Mouse (Mus musculus) midbrain, embryonic 11.5 days (tissue): ENCODE measurements around the gene Scml4. TPM values are rescaled to one million over a fixed set of nuclear protein-coding genes. Genes with fewer than 3 reads are reported as not detected.

Experiments
- ATAC-seq: fragments of 200-750 bp; cut with Nextera tagmentation; 2 replicates; pipeline ENCODE4 v1.8.0; 2017; ENCODE audit warnings: moderate TSS enrichment, moderate library complexity; ENCODE audit not compliant: low FRiP score
- DNase-seq: peaks from one replicate; pipeline ENCODE4 v3.0.0; 2015; ENCODE audit warnings: low spot score; ENCODE audit errors: missing footprints
- H3K27ac ChIP-seq: fragments of 300-500 bp; sonication (generic); 2 replicates; pipeline ENCODE4 v1.5.1; 2014; ENCODE audit warnings: low read depth, low read length
- H3K27me3 ChIP-seq: fragments of 300-500 bp; sonication (generic); 2 replicates; pipeline ENCODE4 v1.6.1; 2014; ENCODE audit warnings: mild to moderate bottlenecking, low read length, moderate library complexity, mixed read lengths; ENCODE audit not compliant: control insufficient read depth, insufficient read depth
- H3K36me3 ChIP-seq: fragments of 300-500 bp; sonication (generic); 2 replicates; pipeline ENCODE4 v1.6.1; 2014; ENCODE audit warnings: mild to moderate bottlenecking, low read length, moderate library complexity, mixed read lengths; ENCODE audit not compliant: control insufficient read depth, insufficient read depth
- H3K4me1 ChIP-seq: fragments of 300-500 bp; sonication (generic); 2 replicates; pipeline ENCODE4 v1.6.1; 2014; ENCODE audit warnings: low read length; ENCODE audit not compliant: control insufficient read depth, insufficient read depth
- H3K4me2 ChIP-seq: fragments of 300-500 bp; sonication (generic); 2 replicates; pipeline ENCODE4 v1.6.1; 2014; ENCODE audit warnings: mild to moderate bottlenecking, moderate library complexity
- H3K4me3 ChIP-seq: fragments of 300-500 bp; sonication (generic); 2 replicates; pipeline ENCODE4 v1.5.1; 2014; ENCODE audit warnings: low read depth, low read length
- H3K9ac ChIP-seq: fragments of 300-500 bp; sonication (generic); 2 replicates; pipeline ENCODE4 v1.6.1; 2014; ENCODE audit warnings: low read length
- H3K9me3 ChIP-seq: fragments of 300-500 bp; sonication (generic); 2 replicates; pipeline ENCODE4 v1.6.1; 2016; ENCODE audit warnings: low read length; ENCODE audit not compliant: control insufficient read depth
- WGBS: fragments of 180-500 bp; shearing (Covaris S2); extraction: QIAGEN DNeasy Blood & Tissue Kit; methylation state at CpG from one replicate; pipeline ENCODE4 v1.1.7; 2014; 5-methylcytosine and 5-hydroxymethylcytosine counted together
- polyA plus RNA-seq: library from polyadenylated mRNA; unstranded; fragments of >200 nt; fragmentation: Nextera tagmentation; extraction: Ambion mirVana; gene quantifications from 2 replicates; pipeline ENCODE4 v1.2.1, GENCODE M21; 2014

The Scml4 gene
- polyA plus RNA-seq, 1 experiment from 2014 or later: 1.1 TPM

GRCm38 (mm10) chr10:43006534-43006933 lies 146.4 kb downstream of the Scml4 start:
- H3K27me3 ChIP-seq: no peaks in the 10 kb centered on the region
- H3K4me3 ChIP-seq: no peak overlapping the region
- H3K36me3 ChIP-seq: no peaks in the 10 kb centered on the region
- H3K4me1 ChIP-seq: peaks cover 12% of the 10 kb centered on the region
- H3K9ac ChIP-seq: no peak overlapping the region
- DNase-seq (no peak), ATAC-seq (no peak)
- H3K9me3 ChIP-seq: no peaks in the 10 kb centered on the region
- H3K4me2 ChIP-seq: no peak overlapping the region
- WGBS: 83% methylated on average over 4 of the region's 4 CpGs
- no peak overlapping the region for H3K27ac ChIP-seq

GRCm38 (mm10) chr10:43008116-43008515 lies 147.9 kb downstream of the Scml4 start:
- 84% methylated on average over 11 of the region's 11 CpGs for WGBS
- DNase-seq (no peak), ATAC-seq (no peak)
- H3K4me3 ChIP-seq: no peak overlapping the region
- H3K36me3 ChIP-seq: no peaks in the 10 kb centered on the region
- no peak overlapping the region for H3K27ac ChIP-seq
- H3K27me3 ChIP-seq: no peaks in the 10 kb centered on the region
- no peaks in the 10 kb centered on the region for H3K9me3 ChIP-seq
- H3K4me2 ChIP-seq: no peak overlapping the region
- H3K9ac ChIP-seq: no peak overlapping the region
- peaks cover under 1% of the 10 kb centered on the region; the same call in 1 of the 2 replicates for H3K4me1 ChIP-seq

Other genes with a start within 250 kb of the Scml4 start
- gene Sec63, start 98.9 kb upstream of the Scml4 start, polyA plus RNA-seq: 28.9 and 29.1 TPM in 2 replicates